Mouse (Mus musculus) adrenal gland, postnatal 25 days (tissue): ENCODE measurements at regions not wholly inside any gene's neighbourhood (a gene's known extent, or its start where the extent isn't known, plus 50 kb on each side); places are given as distances from the start of the nearest gene placed in this dataset.

Experiments used
- DNase-seq: peaks from one replicate; pipeline ENCODE4 v3.0.0; 2021; ENCODE audit warnings: mixed read lengths

DNA sequence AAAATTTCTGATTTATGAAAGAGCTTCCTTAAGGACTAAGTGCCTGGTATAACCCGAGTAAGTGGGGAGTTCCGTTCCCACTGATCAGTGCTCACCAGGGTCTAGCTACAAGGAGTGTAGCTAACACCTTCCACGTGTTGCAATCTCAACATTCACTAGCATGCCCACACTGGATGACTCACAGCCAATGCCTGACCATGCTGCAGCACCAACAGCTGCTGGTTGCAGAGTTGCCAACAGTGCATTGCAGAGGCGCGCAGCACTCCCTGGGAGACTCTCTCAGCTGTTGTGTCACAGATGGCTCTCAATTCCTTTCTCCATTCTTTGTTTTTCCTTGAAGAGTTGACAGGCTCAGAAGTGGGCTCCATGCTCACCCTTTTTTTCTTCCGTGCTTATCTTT is 787.5 kb upstream of the Tenm3 start:
- no peak for DNase-seq

DNA sequence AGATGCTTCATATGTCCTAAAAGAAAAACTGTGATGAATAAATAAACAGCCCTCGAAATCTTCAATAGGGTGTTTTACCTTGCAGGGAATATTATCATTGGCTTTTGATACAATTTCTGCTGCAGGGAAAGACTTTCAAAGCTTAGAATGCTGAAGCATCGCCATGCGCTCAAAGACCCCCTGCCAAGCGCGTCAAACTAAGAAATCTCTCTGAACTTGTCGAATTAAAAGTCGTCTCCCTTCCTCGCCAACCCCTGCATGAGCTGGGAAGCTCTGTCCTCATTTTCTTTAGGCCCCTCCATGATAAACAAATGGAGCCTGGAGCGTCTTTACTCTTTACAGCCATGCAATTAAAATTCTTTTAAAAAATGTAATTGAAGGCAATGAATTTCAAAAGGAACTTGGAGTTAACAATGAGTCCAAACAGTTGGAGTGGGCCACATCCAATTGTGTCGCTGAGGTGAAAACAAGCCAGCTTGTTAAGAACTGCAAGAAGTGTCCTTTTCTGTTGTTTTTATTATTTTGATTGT is 784.3 kb upstream of the Tenm3 start:
- no peak for DNase-seq

DNA sequence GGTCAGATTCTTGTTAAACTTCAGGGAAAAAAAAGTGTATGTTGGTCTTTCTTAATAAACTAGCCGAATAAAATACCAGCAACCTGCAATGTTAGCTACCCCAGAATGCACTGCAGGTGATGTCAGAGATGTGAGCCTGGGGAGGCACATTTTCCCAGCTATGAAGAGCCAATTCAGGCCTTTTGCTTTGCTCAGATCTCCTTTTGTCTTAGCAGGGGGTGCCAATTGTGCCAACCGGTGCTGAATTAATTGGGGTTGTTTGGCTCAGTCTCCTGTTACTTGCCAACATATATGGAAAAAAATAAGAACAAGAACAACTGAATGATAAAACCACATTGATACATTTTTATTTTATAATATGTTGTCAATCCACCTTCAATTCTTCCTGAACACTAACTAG is 751.8 kb upstream of the Tenm3 start:
- no peak for DNase-seq

DNA sequence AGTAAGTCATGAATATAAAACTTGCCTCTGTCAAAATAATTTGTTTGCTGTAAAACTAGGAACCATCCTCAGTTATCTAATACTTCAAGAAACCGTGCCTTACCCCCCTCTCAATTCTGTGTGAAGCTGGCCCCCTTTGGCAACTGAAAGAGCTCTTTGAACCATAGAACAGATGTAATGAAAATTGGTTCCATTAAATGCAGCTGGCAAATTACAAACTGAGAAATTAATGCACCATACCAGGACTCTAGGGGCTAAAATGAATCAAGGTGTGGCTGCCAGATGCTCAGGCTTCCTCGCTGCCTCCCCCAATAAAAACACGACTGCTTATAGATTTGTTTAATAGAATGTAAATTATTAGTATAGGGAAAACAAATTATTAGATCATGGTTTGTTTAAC is 723.7 kb upstream of the Tenm3 start:
- DNase-seq, result no peak

DNA sequence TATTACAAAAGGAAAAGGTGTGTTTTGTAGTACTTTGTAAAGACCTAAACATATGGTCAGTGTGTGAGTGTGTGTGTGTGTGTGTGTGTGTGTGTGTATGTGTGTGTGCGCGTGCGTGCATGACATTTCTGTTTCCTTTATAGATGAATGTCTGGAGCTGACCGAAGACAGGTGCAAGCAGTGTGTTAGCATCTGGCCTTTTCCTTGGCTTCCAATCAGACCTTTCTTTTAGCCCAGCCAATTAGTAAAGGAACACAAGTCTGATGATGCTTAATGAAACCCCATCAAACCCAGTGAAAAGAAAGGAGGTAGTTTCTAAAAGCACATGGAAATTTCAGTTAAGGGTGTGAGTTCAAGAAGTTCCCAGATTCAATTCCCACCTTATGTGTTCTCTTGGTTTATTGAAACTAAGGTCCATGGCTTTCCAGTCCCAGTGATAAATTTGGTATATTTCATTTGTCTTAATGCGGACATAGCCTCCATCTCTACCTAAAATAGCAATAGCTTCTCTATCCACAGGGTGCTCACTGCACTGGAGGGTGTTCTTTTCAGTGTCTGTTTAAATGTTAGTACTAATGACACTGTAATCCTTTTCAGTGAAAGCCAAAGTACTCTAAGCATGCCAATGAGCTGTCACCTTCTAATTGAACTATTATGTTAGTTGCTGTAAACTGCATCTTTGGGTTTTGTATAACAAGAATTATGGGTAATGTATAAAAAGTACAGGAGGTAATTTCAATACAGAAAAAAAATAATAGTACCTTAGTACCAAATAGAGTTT is 719.9 kb upstream of the Tenm3 start:
- no peak for DNase-seq

DNA sequence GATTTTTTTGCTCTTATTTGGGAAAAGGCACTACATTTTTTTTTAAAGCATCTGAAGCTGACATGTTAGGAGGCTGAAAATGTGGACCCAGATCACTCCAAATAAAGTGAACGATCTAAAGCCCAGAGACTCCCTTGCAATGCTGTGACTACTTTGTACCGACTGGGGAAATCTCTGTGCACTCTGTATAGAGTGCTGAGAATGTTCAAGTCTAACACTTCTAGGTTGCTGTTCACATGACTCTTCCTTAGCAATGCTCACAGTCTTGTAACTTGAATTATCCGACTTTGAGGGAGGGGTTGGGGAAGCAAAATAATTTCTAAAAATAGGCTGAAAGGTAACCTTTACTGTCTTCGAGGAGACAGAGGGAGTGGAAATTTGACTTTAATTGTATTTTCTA is 719.2 kb upstream of the Tenm3 start:
- no peak for DNase-seq

DNA sequence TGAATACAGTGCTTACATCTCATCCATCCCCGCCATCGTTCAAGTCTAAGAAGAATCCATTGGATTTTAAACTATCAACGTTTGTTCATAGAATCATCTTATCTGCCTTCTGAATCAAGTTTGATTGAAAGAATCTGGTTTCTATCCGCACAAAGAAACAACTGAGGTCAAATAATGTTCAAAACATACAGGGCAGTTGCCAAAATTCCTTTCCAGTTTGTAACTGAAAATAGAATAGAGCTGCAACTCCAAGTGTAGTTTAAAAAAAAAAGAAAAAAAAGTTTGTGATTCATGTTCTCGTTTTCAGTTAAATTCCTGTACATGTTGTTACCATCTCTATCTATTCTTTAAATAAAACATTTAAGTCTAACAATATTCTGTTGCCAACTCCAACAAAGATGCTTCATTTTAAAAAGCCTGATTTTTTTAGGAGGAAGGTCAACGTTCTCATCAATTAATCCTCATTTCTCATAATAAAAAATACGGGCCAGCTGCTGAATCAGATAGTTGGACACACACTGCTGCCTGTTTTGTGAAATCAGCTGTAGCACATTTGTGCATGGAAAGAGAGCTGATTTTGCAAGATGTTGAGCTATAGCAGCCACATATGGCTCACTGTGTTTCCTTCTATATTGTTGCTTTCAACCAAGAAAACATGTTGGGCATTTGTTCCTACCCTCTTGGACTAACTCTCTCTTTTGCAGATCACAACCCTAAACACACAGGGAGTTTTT is 712.1 kb upstream of the Tenm3 start:
- DNase-seq, result no peak

DNA sequence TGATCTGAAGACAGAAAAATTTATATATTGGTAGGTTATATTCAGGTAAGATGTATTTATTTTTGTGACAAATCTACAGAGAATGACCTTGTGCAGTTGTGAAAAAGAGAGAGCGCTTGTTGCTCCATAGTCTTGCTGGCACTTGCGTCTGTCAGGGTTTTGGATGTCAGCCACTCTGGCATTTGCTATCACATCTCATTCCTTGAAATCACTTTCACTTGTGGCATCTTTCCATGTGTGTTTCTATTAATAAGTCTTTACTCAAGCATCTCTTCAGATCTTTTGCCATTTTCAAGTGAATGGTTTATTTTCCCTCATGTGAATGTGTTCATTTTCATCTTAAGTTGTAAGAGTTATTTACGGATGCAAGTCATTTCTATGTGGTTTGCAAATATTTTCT is 709.4 kb upstream of the Tenm3 start:
- DNase-seq, result no peak

DNA sequence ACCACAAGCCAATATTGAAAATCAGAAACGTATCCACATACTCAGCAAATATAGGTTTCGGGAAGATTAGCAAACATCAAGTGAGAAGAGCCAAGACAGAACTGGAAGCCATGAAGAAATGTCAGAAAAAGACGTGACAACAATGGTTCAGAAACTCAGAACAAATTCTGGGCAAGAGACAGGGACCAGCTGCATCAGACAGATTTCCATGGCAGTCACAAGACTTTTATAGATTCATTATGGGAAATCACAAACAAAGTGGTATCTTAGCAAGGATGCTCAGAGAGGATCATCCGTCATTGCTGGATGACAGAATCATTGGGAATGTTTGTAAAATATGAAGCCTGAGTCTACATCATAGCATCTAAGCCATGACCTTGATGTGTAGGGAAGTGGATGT is 699.6 kb upstream of the Tenm3 start:
- no peak for DNase-seq

DNA sequence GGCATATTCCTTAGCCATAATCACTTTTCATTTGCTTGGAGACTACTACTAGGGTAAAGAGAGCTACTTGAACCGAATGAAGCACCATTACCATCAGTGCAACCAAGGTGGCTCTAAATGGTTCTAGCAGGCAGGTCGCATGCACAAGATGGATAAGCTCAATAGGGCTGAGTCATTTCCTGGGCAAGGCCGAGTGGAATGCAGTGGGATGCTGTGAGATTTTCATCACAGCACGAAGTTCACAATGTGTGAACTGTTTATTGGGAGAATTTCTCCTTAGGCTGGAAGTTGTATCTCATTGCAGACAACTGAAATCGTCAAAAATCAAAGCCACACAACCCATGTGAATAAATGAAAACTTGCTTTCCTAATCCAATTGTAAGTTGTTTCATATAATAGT is 697.6 kb upstream of the Tenm3 start:
- DNase-seq, result no peak

DNA sequence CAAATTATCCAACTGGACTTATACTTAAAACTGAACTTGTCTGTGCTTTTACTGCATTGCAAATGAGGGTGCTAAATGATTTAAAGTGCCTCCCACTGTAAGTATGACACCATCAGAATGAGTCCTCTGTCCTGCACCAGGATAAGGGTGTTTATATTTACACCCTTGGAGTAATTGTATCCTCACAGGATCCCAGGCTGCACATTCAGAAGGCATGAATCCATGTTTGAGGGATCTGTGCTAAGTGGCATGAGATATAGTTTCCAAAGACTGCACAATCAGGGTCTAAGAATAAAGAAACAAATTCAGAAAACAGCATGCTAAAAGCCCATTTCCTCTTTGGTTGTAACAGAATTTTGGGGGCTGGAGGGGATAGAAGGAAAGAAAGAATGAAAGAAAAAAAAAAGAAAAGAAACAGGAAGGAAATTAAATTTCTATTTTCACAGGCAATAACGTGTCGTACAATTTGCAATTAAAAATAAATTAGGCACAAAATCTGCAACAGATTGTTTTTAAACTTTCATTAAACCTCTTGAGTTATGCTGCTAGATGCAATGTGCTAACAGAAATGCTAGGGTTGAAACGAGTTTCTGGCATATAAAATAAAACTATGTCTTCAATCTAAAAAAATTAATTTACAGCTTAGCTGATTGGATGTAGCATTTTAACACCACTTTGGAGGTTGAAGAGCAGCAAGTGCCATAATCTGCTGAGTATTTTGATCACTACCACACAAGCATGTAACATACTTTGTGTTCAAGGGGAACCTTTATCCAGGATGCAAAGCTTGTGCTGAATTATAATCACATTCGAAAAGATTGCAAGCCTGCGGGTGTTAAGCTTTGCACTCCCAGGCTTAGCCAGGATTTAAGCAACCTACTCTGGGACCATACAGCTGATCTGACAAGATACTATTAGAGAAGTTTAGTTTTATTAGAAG is 689.9 kb upstream of the Tenm3 start:
- no peak for DNase-seq

DNA sequence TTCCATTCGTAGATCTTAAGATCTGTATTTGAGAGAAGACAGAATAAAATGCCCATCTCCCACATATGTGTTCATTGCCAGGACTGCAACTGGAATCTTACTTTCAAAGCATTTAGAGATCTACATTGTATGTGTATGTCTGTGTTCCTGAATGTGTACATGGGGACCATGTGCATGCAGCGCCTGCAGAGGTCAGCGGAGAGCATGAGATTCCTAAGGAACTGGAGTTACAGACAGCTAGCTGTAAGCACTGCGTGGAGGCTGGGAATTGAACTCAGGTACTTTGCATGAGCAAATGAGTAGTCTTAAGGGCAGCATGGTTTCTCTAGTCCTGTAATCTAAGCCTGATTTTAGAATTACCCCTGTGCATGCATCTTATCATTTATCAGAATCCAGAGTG is 685.5 kb upstream of the Tenm3 start:
- DNase-seq, result peak; percentile 2

DNA sequence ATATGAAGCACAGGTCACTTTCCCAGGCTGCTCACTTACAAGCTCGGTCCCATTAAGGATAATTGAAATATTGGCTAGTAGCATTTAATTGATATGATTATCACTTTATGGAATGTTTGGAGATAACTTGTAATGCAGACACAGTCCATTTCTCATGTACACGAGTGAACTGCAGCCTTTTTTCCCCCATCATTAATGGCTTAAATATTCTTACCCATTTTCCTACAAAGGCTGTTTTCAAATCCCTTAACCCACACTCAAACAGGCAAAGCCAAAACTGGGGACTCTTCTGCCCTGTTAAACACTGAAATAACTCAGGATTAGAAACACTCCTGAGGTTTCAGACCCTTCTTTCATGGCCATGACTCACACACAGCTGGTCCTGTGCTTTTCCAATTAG is 649.2 kb upstream of the Tenm3 start:
- no peak for DNase-seq

DNA sequence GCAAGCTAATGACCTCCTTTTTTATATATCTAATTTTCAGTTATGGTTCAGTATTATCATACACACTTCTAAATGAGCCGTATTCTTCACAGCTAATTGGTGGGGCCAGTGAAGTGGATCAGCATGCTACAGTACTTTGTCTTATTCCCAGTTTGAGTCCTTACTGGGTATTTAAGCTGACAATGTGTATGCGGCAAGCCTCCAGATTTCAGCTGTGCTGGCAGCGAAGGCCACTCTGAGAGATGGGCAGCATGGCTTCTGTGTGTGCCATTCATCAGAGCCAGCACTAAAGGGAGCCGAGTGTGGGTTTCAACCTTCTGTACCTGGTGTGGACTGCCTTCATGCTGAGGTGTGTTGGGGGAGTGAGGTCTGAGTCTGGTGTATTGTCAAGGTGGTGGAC is 641.5 kb upstream of the Tenm3 start:
- no peak for DNase-seq

DNA sequence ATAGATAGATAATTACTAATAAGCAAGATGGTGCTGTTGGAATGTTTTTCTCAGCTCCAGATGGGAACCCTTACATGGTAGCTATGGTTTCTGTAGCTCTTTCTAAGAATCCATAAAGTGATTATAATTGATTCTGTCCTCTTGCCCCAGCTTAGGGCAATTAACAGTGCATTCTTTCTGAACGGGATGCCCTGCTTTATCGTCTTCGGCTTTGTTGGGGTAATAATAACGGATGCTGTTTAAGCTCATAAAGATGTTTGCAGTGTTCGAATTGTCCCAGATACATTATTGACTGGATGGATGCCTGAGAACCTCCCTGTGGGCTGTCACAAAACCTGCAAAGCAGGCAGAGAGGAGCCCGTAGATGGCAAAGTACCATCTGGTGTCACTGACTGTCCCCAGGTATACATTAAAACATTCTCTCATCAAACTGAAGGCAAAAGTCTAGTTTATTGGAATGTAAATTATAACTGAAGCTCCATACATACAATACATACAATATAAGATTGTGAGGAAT is 637.8 kb upstream of the Tenm3 start:
- DNase-seq, result no peak

DNA sequence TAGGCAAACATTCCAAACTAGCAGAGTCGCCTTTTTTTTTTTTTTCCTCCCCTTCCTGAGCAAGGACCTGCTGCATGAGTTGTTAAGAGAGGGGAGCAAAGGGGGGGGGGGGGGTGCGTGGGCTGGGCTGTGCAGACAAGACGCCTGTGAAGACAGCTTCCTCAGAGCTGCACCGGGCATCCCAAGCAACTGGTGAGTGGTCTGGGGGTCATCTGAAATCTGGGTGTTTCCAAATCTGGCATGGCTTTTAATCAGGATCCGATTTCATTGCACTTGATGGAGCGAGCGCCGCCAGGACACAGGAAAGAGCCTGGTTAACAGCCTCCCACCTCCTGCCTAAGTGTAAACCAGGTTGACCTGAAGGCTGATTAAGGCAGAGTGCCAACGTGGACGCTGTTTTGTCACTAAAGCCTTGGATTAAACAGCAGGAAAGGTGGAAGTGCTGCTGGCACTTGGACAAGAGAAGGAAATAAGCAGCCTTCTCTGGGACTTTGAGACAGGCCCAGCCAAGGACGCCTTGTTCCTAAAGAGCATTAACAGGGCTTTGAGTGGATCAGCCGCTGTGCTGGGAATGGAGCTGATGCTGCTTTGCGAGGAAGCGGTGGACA is 622.3 kb upstream of the Tenm3 start:
- no peak for DNase-seq

DNA sequence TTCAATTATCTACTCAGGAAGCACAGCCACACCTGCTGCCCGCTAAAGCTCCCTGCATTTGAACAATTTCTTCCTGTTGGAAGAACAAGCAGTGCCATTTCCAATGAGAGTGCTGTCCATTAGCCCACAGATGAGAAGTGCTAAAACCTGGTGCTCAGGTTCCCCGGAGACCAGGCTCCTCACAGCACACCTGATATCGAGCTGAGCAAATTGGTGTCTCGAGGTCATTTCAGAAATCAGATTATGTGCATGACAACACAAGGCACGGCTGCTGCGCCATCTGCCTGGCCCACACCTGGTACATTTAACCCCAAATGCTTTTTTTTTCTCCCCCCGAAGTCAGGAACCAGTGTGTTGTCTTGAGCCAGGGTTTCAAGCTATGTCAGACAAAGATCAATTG is 621.3 kb upstream of the Tenm3 start:
- no peak for DNase-seq

DNA sequence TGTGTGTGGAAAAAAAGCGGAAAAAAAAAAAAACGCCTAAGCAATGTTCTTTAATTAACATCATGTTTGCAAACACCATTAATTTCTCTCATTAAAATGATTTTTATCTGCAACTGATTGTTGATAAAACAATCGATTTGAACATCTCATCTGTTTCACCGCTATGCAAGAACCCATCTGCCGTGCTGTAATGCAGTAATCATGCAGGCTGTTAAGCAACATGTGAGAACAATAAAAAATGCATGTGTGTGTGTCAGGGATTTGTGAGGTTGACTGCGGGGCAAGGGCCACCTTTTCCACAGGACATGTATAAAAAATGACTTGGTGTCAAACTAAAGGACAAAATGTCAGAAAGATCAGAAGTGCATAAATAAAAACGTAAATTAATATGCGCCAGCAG is 618.9 kb upstream of the Tenm3 start:
- DNase-seq, result no peak

DNA sequence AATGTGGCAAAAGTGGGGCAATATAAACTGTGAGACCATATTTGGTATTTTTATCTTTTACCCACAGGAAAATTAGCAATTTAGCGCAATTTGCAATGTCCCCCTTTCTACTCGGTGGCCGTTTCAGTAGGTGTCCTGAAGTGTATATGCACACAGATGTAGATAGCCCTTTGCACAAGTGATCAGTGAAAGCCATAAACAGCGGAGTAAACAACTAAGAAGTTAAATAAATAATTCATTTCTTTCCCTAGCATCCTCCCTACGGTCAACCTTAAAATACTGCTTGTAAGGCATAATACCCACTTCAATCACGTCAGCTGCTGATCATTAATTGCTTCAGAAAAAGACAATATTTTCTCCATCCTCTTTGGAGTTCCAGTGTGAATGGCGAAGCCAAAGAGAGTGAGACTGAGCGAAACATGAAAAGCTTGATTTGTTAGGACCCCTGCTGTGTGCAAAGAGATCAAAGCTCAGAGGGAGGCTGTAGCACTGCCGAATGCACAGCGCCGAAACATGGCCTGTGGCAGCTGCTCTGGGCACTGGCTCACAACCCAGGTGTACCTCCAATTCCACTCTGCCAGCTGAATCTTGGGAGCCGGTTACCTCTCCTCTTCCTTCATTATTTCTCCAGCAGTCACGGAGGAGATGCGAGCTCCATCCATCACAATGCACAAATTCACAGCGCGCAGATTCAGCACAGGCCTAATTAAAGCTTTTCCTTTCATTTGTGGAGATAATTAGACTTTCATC is 618.1 kb upstream of the Tenm3 start:
- DNase-seq, result no peak

DNA sequence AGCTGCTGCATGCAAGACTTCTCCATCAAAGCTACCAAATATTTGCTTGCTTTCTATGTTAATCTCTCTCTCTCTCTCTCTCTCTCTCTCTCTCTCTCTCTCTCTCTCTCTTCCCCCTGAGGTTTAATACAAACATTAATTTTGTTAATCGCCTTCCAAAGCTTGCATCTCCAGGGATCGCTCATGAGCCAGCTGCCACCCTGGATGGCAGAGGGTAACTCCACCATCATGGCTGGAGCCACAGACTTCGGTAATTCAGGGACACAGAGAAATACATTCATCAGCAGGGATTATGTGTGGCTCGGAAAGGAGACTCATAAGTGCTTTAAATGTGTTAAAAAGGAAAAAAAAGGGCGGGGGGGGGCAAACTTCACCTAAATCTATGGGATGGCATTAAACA is 601.7 kb upstream of the Tenm3 start:
- no peak for DNase-seq

DNA sequence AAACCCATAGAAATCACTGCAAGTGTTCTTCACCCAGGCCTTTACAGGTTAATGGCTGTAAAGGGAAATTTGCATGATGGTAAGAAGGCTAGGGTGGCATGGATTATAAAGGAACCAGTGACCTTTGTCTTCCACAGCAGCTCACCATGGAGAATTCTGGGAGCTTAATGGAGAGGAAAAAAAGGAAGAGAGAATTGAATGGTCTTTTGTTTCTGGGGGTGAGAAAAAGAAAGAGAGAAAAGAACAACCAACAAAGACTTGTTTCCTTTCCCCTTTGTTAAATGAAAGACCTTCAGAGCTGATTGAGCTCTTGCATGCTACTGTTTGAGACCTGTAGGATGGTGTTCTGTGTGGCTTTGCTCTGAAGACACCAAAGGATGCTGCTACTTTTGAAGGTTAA is 597.5 kb upstream of the Tenm3 start:
- no peak for DNase-seq
